Mouse (Mus musculus) bone marrow macrophage, adult 2 months (primary cell): ENCODE data around the gene Kmt2b.

Experiments
- CTCF ChIP-seq: IDR thresholded peaks from 2 replicates; pipeline ENCODE4 v1.5.1; 2012; ENCODE audit warnings: low read depth, mild to moderate bottlenecking, low read length, moderate library complexity
- POLR2A ChIP-seq: IDR thresholded peaks from 2 replicates; pipeline ENCODE4 v1.6.1; 2012; ENCODE audit warnings: mild to moderate bottlenecking, low read depth, low read length, borderline replicate concordance

DNA sequence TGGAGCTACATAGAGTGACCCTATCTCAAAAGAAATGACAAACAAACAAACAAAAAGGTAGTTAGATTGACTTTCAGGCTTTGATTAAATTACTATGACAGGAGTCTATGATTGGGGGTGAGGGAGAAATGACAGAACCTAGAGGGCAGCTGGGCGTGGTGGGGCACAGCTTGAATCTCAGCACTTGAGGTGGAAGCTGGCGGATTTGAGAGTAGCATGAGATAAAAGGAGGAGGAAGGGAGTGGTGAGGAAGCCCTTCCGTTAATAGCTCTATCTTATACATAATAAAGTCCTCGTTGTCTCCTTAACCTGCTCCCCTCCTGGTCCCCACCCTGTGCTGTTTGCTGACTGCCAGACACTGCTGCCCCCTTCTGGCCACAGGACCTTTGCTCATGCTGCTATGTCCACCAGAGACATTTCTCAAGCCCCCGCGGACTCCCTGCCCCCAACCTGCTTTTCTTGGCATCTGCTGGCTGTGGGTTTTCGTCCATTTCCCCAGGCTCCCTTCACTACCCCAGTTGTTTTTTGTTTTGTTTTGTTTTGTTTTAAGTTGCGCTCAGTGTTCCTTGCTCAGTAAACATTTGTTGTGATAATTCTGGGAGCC lies 19.3 kb upstream of the Kmt2b start:
- no peak for TF ChIP-seq POLR2A
- TF ChIP-seq CTCF: peak; percentile 77
